Mouse (Mus musculus) WW6 (cell line): ENCODE measurements at regions not wholly inside any gene's neighbourhood (a gene's known extent, or its start where the extent isn't known, plus 50 kb on each side); places are given as distances from the start of the nearest gene placed in this dataset.
A peak's percentile ranks its signal among the peaks of the same experiment; 100 is the strongest.

Source experiments
- DNase-seq: peaks from one replicate; pipeline ENCODE4 v3.0.0-alpha.2; 2013; ENCODE audit warnings: low read depth, low spot score

DNA sequence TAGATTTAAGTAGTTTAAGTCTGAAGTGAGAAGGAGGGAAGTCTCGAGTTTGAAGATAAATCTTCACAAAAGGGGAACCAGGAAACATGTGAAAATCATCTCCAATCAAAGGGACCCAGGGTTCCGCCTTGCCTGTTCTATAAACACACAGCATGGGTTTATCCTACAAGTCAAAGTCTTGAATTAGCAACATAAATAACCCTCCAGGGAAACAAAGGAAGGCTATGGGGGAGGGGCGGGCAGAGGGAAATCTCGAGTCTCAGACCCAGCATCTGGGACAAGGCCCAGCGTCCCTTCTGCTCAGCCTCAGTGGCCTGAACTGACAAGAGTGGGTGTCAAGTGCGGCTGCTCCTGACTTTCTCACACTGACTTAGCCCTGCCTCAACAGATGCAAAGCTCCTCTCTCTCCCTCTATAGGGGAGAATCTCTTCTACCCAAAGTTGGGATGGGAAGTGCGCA is 240.3 kb upstream of the Lrig3 start:
- peak; percentile 36 for DNase-seq

DNA sequence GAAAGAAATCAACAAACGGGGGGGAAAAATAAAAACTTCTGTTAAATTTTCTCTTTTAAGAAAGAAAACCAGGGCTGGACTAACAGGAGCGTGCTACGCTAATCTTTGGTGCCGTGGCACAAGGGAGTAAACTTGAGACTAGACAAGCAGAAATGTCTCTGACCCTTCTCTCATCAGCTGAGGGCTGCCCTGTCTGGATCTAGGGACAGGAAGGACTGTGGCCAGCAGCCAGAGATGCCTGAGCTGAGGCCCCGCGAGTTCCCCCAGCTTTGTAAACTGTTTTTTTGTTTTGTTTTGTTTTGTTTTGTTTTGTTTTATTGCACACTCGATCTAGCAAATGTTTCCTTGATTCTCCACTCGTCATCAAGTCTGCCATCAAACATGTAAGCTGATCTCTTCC is 239.4 kb upstream of the Lrig3 start:
- no peak for DNase-seq

- no peak for DNase-seq
These were observed 230.0 kb upstream of the Lrig3 start for GRCm38 (mm10) chr10:125735744-125736494.

- DNase-seq: no peak
These were observed 222.8 kb upstream of the Lrig3 start for GRCm38 (mm10) chr10:125743181-125743580.

DNA sequence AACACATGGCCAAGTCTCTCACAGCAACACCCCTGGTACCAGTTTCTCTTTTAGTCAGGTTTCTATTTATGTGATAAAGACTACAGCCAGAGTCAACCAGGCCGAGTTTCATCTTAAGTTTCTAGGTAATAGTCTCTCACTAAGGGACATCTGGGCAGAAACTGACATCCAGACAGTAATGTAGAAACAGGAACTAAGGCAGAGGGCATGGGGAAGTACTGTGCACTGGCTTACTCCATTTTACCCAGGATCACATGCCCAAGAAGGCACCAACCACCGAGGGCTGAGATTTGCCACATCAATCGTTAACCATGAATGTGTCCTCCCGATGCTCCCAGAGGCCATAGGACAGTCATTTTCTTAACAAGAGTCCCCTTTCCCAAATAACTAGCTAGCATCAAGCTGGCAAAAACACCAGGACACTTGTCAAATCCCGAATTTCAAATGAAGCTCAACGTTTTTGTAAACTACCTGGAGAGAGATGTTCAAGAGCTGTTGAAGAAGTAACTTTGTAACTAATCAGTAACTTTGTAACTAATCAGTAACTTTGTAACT is 216.9 kb upstream of the Lrig3 start:
- DNase-seq: no peak

- DNase-seq: no peak
These were observed 213.3 kb upstream of the Lrig3 start for GRCm38 (mm10) chr10:125752506-125753218.

GRCm38 (mm10) chr10:125759171-125759570 is 206.8 kb upstream of the Lrig3 start:
- no peak for DNase-seq

DNA sequence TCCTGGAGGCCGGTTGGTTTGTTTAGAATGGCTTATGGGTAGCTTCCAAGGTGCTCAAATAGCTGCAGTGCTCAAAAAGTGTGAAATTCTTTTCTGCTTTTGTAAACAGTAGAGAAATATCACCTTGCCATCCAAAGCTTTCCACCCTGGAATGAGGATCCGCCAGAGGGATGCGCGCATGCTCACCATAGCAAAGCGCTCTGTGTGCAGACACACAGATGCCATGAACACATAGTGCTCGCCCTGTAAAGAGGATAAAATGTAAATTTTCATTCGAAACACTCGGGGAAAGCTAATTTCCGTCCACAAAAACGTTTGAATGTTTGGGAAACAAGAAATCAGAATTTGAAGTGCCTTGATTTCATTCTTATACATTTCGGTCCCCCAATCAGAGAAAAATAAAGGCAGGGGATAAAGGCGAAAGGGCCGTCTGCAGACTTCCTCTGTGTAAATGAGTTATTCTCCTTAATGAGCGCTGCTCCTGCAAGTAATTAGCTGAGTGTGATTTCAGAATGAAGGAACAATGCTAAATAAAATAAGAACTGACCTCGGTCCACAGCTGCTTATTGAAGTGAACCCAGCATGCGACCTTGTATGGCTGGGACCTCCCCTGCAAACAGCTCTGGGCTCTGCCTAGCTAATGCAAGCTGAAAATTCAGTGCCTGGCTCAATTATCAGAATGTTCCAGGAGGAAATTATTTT is 203.4 kb upstream of the Lrig3 start:
- no peak for DNase-seq

- peak; percentile 36 for DNase-seq
These were observed 201.4 kb upstream of the Lrig3 start for GRCm38 (mm10) chr10:125764402-125765102.

GRCm38 (mm10) chr10:125765103-125765820 is 200.7 kb upstream of the Lrig3 start:
- no peak for DNase-seq

- DNase-seq: no peak
These were observed 197.7 kb upstream of the Lrig3 start for GRCm38 (mm10) chr10:125768281-125768680.

GRCm38 (mm10) chr10:125773541-125773940 is 192.4 kb upstream of the Lrig3 start:
- no peak for DNase-seq

GRCm38 (mm10) chr10:125782486-125782885 is 183.5 kb upstream of the Lrig3 start:
- no peak for DNase-seq

GRCm38 (mm10) chr10:125784896-125785295 is 181.1 kb upstream of the Lrig3 start:
- no peak for DNase-seq

DNA sequence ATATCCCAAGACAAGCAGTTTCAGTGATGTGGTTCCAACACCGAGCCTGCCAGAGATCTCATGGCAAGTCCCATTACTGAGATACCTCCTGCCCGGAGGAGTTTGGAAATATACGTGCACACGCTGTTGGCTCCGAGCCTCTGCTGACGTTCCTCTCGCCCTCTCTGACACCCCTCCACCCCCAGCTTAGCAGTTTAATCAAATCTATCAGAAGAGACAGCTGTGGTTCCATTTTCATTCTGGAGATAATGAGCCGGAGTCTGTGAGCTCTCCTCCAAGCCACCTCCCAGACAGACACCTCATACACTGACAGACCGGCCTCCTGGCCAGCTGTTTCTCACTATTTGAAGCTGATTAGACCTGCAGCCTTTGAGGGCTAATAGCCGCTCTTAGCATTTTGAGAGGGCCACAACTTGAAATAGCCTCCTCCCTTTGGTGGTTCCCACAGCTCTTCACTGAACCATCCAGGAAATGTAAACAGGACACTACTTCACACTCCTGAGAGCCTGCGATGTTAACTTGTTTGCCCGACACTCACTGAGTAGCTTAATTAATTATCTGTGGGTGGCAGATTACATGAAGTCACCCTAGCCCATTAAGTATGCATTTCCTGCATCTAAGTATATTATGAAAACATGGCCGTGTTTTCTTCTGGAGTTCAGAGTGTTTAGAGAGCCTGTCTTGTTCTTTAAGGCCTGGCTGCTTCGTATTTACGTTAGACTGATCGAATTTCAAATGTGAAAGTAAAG is 180.3 kb upstream of the Lrig3 start:
- no peak for DNase-seq

DNA sequence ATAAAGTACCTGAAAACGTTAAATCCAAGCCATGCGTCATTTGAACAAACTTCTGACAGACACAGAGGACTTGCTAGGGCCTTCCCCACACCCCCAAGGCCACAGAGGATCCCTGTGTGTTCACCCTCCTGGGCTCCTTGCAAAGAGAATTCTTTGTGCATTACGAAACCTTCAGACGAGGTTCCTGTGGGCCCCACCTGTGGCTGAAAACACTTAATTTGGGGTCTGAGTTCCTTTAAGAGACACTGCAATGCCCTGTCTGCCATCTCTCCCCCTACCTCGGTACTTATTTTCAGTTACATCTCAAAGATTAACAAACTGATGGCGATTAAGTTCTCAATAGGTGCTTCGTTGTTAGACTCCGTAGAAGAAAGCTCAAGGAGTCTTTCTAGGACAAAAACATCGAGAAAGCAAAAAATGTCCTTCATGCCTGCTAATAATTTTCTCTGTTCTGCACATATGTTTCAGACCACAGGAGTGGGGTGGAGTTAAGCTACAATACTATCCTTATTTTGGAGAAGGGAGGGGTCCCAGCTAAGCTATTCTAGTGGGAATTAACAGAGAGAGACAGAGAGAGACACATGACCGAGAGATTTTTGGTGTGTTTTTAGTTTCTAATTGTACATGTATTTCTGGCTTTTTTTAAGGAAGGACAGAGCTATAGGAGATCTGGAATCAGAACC is 179.6 kb upstream of the Lrig3 start:
- DNase-seq: no peak

- DNase-seq: no peak
These were observed 179.1 kb upstream of the Lrig3 start for GRCm38 (mm10) chr10:125786880-125787337.

DNA sequence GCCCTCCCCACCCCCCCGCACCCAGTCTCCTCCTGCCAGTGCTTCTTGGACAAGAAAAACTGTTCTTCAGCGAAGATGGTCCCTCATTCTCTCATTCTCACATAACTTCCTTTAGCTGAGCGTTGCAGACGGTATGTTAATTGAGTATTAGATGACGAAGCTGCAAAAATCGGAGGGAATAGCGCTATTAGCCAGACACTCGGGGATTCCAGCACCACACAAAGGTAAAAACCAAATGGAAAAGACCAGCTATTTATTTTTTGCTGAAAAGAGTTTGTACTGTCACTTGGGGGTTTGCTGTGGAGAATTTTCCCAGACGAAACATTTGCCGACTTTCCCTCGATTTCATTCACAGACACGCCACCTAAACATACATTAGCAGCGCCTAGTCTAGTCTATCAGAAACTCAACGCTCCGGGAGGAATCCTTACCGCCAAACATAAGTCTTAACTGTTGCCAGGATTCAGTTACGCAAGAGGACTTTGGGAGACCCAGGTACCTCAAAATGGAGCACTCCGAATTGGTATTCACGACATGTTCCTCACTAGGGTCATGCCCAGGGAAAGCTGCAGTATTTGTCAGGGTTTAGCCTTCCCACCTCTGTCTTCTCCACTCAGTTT is 178.4 kb upstream of the Lrig3 start:
- no peak for DNase-seq

- DNase-seq: no peak
These were observed 177.7 kb upstream of the Lrig3 start for GRCm38 (mm10) chr10:125788262-125788661.
